Mouse (Mus musculus) stomach, postnatal 0 days (tissue): ENCODE measurements around the gene Lmntd1. TPM values are rescaled to one million over a fixed set of nuclear protein-coding genes. Genes with fewer than 3 reads are reported as not detected.

Experiments
- ATAC-seq: fragments of 200-750 bp; cut with Nextera tagmentation; 2 replicates; pipeline ENCODE4 v1.8.0; 2017; ENCODE audit not compliant: low FRiP score, low TSS enrichment
- DNase-seq: peaks from one replicate; pipeline ENCODE4 v3.0.0-alpha.2; 2016; ENCODE audit warnings: low spot score
- H3K27ac ChIP-seq: fragments of 300-500 bp; sonication (generic); replicated peaks from 2 replicates; pipeline ENCODE4 v1.5.1; 2014; ENCODE audit warnings: mild to moderate bottlenecking, control low read depth
- H3K27me3 ChIP-seq: fragments of 300-500 bp; sonication (generic); 2 replicates; pipeline ENCODE4 v1.6.1; 2014; ENCODE audit warnings: low read length; ENCODE audit not compliant: control insufficient read depth, insufficient read depth
- H3K36me3 ChIP-seq: fragments of 300-500 bp; sonication (generic); 2 replicates; pipeline ENCODE4 v1.6.1; 2014; ENCODE audit warnings: low read length, mixed read lengths; ENCODE audit not compliant: control insufficient read depth, insufficient read depth
- H3K4me1 ChIP-seq: fragments of 300-500 bp; sonication (generic); replicated peaks from 2 replicates; pipeline ENCODE4 v1.6.1; 2014; ENCODE audit warnings: antibody characterized with exemption; ENCODE audit not compliant: control insufficient read depth, insufficient read depth
- H3K4me2 ChIP-seq: fragments of 300-500 bp; sonication (generic); replicated peaks from 2 replicates; pipeline ENCODE4 v1.6.1; 2014; ENCODE audit warnings: low read depth, mild to moderate bottlenecking, control low read depth, moderate library complexity
- H3K4me3 ChIP-seq: fragments of 300-500 bp; sonication (generic); 2 replicates; pipeline ENCODE4 v1.5.1; 2014; ENCODE audit warnings: low read depth, low read length, control low read depth
- H3K9ac ChIP-seq: fragments of 300-500 bp; sonication (generic); 2 replicates; pipeline ENCODE4 v1.6.1; 2014; ENCODE audit warnings: mild to moderate bottlenecking, low read length, control low read depth, mixed read lengths
- H3K9me3 ChIP-seq: fragments of 300-500 bp; sonication (generic); 2 replicates; pipeline ENCODE4 v1.6.1; 2016; ENCODE audit warnings: low read length; ENCODE audit not compliant: control insufficient read depth
- CTCF ChIP-seq: IDR thresholded peaks from 2 replicates; pipeline ENCODE4 v1.5.1; 2016; ENCODE audit warnings: antibody characterized with exemption, low read depth, mild to moderate bottlenecking, moderate library complexity
- EP300 ChIP-seq: optimal IDR thresholded peaks from 2 replicates; pipeline ENCODE3; 2016; ENCODE audit warnings: antibody characterized with exemption
- WGBS: fragments of 180-500 bp; shearing (Covaris S2); extraction: QIAGEN DNeasy Blood & Tissue Kit; methylation state at CpG from one replicate; pipeline ENCODE4 v1.1.7; 2014; 5-methylcytosine and 5-hydroxymethylcytosine counted together
- polyA plus RNA-seq: library from polyadenylated mRNA; unstranded; fragments of >200 nt; fragmentation: Nextera tagmentation; extraction: Ambion mirVana; gene quantifications from 2 replicates; pipeline ENCODE4 v1.2.1, GENCODE M21; 2015

Lmntd1 gene
- polyA plus RNA-seq, 1 experiment from 2014 or later, result 0.16 TPM

DNA sequence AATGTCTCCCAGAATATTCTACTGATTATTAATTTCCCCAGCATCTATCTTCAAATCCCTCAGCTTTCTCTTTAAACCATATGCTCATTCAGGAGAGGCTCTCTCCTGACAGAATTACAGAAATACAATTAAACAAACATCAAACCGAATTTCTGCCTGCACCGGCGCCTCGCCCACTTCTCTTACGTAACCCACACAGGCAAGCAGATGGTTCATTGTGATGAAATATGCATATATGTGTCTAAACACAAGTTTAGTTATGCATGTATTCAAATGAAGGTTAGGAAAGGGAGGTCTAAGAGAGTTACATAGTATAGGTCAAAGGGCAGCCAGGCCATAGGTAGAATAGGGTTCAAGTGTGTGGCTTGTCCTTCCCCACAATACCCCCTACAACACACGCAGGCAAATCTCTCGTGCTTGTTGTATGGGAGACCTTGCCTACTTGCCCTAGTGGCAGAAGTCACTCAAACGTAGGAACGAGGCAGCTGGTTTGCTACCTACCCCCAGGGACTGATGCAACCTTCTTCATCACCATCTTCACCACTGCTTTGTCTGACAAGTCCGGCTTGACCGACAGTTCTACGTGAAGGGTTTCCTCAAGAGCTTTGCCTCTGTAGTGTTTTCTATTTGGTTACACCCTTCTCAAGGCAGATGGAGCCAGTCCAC lies 287.8 kb downstream of the Lmntd1 start:
- no peak for TF ChIP-seq CTCF
- TF ChIP-seq EP300, result no peak
- Histone ChIP-seq H3K36me3 (no peaks in the 10 kb centered on the region), H3K4me2 (no peak overlapping the region), H3K27me3 (no peaks in the 10 kb centered on the region), H3K4me3 (no peak overlapping the region), H3K4me1 (no peaks in the 10 kb centered on the region), H3K27ac (no peak overlapping the region), H3K9ac (no peak overlapping the region), H3K9me3 (no peaks in the 10 kb centered on the region)
- WGBS, result 75% methylated on average over 12 of the region's 12 CpGs
- ATAC-seq (peak; percentile 25; the same call in 1 of the 2 replicates), DNase-seq (no peak)

DNA sequence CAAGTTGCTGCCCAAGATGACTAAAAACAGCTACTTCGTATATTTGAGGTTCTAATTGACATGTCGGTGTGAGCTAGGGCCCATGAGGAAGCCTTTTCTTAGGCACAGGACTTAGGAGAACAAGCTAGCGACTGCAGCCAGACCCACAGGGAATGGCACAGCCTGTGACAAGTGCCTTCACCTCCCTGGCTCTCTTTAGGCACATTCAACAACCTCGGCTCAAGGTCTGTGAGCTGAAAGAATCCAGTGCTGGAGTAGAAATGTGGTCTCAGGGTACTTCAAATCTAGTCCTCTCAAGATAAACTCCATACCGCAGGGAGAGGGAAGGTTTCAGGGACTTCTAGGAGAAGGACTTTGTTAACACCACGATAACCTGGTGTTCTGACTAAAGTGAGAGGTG lies 289.0 kb downstream of the Lmntd1 start:
- ATAC-seq, result no peak
- no peaks in the 10 kb centered on the region for H3K36me3 ChIP-seq
- no peak overlapping the region for H3K4me2 ChIP-seq
- TF ChIP-seq EP300, result no peak
- TF ChIP-seq CTCF, result no peak
- H3K9me3 ChIP-seq, result no peaks in the 10 kb centered on the region
- H3K4me1 ChIP-seq, result no peaks in the 10 kb centered on the region
- DNase-seq, result no peak
- WGBS, result 52% methylated on average over 6 of the region's 6 CpGs
- H3K27me3 ChIP-seq, result no peaks in the 10 kb centered on the region
- H3K27ac ChIP-seq, result no peak overlapping the region
- H3K9ac ChIP-seq, result no peak overlapping the region
- no peak overlapping the region for H3K4me3 ChIP-seq

DNA sequence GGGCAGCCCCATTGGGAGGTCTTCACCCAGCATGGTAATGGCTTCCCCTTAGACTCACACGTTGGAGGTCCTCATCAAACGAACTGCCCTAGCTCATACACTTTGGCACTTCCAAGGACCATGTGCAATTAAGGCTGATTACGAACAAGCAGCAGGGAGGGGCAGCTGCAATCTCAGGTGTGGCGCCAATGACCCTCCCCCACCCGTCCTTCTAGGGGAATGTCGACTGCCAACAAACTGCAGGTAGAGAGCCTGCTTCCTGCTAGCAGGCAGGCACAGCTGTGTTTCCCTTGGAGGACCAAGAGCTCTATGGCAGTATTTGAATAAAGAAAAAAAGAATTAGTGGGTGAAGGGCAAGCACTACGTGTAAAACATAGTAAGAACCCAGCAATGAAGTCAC lies 289.6 kb downstream of the Lmntd1 start:
- Histone ChIP-seq H3K9me3 (no peaks in the 10 kb centered on the region), H3K4me1 (no peaks in the 10 kb centered on the region), H3K4me2 (no peak overlapping the region), H3K27ac (no peak overlapping the region), H3K4me3 (no peak overlapping the region), H3K9ac (no peak overlapping the region), H3K27me3 (no peaks in the 10 kb centered on the region), H3K36me3 (no peaks in the 10 kb centered on the region)
- ATAC-seq (peak; percentile 78), DNase-seq (peak; percentile 83)
- TF ChIP-seq EP300, result no peak
- no peak for TF ChIP-seq CTCF
- 37% methylated on average over 7 of the region's 7 CpGs for WGBS

DNA sequence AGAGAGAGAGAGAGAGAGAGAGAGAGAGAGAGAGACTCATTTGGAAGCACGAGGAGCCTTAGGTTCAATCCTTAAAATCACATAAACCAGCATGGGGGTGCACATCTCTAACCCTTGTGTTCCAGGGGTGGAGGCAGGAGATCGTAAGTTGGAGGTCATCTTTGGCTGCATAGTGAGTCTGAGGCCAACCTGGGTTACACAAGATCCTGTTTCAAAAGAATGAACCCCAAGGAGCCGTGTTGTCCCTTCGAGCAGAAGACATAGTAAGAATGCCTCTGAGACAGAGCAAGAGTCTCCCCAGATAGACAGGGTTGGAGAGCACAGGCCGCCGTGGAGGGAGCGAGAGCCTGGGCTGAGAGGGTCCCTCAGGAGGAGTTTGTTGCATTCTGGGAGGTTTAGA lies 291.9 kb downstream of the Lmntd1 start:
- Histone ChIP-seq H3K27me3 (no peaks in the 10 kb centered on the region), H3K9me3 (no peaks in the 10 kb centered on the region), H3K4me3 (no peak overlapping the region), H3K27ac (no peak overlapping the region), H3K4me1 (no peaks in the 10 kb centered on the region), H3K4me2 (no peak overlapping the region), H3K36me3 (no peaks in the 10 kb centered on the region), H3K9ac (no peak overlapping the region)
- ATAC-seq, result no peak
- DNase-seq, result no peak
- no peak for TF ChIP-seq EP300
- no peak for TF ChIP-seq CTCF
- WGBS, result 78% methylated on average over 7 of the region's 7 CpGs

DNA sequence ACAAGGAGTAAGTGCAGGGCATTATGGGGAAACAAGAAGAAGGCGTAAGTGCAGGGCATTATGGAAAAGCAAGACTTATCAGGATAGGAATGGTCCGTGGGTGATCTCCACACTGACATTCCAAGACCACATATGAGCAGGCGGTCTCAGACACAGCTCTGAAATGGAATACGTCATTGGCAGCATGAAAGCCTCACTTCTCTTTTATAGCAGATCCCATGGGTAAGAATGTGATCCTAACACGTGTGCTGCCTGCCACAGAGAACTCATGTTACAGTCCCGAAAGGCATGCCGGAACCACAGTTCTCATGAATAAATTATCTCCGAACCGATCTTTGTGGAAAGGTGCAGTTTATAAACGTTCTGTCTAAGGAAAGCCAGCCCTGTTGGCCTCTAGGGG lies 294.0 kb downstream of the Lmntd1 start:
- Histone ChIP-seq H3K4me3 (no peak overlapping the region), H3K4me2 (no peak overlapping the region), H3K27me3 (no peaks in the 10 kb centered on the region), H3K4me1 (no peaks in the 10 kb centered on the region), H3K27ac (no peak overlapping the region), H3K9ac (no peak overlapping the region), H3K36me3 (no peaks in the 10 kb centered on the region), H3K9me3 (no peaks in the 10 kb centered on the region)
- TF ChIP-seq CTCF, result no peak
- no peak for TF ChIP-seq EP300
- DNase-seq, result no peak
- WGBS, result 87% methylated on average over 10 of the region's 10 CpGs
- ATAC-seq, result no peak

Other genes starting within 250 kb of the Lmntd1 start
- not detected in 2 replicates for gene Tuba3b, start 1.4 kb upstream of the Lmntd1 start, polyA plus RNA-seq
- gene Rassf8, start 132.4 kb upstream of the Lmntd1 start, polyA plus RNA-seq, result 4.9 and 5.9 TPM in 2 replicates